Mouse (Mus musculus) natural killer cell, adult 2 months (primary cell): Measurements from ENCODE around the gene Ntn4.

Experiments
- DNase-seq, 2 experiments: peaks; one replicate each; pipeline ENCODE4 v3.0.0; 2022; ENCODE audit warnings: low spot score in 2 of 2

The Ntn4 gene

DNA sequence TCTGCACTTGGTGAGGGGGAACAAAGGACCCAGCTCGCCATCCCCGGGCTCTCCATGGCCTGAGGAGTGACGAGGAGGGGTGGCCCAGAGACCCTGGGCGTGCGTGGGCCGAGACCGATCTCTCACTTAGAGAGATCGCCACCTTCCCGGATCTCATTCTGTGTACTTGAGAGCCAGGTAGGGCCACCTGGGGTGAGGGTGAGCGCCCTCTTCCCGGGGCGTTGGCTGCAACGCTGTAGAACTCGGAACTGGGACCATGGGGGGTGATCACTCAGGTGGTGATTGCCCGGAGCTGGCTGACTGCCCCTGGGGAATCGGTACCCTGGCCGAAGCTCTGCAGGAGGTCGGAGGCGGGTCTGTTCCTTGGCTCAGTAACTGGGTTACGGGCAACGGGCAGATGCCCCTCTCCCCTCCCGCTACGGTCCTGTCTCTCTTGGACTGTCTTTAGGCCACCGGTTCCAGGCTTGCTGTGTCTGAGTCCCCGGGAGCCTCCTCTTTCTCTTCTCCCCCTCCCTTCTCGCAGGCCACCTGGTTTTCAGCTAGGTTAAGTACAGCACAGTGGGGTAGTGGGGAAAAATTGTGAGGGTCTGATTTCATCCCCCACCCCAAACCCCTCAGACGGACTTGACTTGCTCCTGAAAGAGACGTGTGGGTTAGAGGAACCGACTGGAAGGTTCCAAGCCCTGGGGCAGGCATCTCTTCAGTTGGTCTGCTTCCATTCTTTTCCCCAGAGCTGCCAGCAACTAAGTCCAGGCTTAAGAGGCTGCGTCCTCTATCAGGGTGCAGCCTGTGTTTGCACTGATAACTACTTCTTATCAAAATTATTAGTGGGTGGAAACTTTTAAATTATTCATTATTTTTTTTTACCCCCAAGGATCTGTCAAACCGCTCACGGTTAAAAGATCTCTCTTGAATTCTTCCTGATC is 1.6 kb downstream of the Ntn4 start:
- DNase-seq = no peak

DNA sequence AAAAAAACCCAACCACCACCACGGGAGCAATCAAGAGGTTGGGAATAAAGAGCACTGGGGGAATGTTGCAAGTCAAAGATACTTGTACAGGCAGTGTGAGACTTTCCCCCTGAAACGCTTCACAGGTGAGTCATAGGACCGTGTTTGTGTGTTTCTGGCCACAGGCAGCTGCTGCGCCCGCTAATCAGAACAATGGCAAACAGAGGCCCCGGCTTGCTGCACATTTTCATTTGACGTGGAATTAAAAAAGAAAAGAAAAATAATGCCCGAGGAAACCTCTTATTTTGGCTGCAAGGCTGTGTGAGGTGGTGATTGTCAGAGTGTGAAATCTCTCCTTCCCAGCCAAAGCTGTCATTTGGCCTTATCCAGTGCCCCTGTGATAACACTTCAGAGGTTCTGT is 2.4 kb downstream of the Ntn4 start:
- no peak for DNase-seq

DNA sequence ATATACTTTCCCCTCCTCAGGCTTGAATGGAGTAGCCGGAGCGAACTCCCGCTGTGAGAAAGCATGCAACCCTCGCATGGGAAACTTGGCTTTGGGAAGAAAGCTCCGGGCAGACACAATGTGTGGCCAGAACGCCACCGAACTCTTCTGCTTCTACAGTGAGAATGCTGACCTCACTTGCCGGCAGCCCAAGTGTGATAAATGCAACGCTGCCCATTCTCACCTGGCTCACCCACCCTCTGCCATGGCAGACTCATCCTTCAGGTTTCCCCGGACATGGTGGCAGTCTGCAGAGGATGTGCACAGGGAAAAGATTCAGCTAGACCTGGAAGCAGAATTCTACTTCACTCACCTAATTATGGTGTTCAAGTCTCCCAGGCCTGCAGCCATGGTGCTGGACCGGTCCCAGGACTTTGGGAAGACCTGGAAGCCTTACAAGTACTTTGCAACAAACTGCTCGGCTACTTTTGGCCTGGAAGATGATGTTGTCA is 4.0 kb downstream of the Ntn4 start:
- DNase-seq = no peak

DNA sequence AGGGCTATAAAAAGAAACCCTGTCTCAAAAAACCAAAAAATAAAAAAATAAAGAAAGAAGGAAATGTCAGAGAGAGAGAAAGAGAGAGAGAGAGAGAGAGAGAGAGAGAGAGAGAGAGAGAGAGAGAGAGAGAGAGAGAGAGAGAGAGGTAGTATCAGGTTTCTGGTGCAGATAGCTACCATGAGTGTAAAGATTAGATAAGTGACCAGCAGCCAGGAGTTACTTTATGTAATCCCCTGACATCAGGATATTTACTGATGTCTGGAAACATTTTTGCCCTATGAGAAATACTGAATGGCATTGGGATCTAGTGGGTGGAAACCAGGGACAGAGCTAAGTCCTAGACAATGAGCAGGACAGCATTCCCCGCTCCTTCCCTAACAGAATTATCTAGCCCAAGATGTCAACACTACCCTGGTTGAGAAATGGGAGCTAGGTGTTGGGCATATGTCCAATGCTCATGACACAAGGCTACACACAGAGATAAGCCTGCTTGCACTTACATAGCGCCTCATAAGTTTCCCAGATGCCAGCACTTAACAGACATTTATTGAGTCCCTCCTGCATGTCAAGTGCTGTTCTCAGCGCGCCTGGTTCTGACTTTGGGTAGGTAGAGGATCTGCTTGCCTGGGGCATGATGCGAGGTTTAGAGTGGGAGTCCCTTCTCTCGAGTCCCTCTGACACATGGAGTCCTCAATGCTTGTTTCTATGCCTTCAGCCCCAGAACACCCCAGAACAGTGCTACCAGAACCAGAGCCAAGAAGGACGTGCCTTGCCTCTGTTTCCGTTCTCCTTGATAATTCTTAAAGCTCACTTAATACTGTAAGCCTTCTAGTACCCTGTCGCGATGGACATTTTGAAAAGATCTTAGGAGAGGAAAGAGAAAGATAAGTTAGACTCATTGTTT is 7.4 kb downstream of the Ntn4 start:
- DNase-seq = no peak

DNA sequence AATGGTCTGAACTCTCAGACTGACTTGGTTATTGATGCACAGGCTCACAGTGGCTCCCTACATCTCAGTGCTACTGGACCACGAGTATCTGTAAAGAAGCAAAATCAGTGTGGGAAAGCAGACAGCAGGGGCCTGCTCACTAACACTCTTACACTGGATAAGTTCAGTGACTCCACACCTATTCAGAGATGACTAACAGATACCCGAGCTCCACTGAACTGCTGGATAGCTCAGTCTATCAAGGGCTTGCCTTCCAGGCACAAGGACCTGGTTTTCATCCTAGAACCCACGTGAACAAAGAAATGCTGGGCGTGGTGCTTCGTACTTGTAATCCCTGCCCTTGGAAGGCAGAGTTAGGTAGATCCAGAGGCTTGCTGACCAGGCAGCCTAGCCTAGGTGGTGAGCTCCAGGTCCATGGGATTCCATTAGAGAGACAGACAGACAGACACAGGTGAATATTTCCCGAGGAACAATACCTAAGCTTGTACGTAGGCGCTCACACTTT is 8.2 kb downstream of the Ntn4 start:
- DNase-seq = no peak

DNA sequence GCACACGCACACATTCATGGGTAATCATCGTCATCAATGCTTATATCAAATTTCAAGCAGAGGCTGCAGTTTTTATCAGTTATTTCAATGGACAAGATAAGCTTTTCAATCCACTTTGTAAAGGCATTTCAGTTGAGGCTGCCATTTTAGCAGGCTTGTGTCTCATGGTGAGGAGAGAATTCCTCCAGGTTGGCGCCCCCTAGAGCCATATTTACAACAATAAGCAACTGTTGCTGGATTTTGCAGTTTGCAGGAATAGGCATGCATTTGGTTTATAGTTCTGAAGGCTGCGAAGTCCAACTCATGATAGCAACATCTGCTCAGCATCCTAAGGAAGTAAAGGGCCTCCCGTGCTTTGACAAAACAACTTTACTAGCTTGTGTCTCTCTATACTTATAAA is 8.6 kb downstream of the Ntn4 start:
- DNase-seq = no peak

DNA sequence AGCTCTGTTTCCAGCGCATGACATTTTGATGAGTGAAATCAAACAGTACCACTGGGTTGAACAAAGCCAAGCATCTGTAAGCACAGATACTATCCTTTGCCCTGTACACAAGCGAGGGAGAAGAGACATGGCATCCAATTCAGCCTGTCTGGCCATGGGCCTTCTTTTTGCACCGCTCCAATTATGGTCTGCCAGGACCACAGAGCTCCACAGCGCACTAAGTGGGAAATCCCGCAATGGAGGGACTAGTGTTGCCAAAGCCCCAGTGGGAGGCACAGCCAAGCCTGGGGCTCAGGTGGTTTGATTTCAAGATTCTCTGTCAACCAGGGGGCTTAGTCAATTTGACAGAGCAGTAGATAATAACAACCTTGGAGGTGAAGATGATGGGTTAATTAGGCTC is 9.1 kb downstream of the Ntn4 start:
- DNase-seq = no peak

DNA sequence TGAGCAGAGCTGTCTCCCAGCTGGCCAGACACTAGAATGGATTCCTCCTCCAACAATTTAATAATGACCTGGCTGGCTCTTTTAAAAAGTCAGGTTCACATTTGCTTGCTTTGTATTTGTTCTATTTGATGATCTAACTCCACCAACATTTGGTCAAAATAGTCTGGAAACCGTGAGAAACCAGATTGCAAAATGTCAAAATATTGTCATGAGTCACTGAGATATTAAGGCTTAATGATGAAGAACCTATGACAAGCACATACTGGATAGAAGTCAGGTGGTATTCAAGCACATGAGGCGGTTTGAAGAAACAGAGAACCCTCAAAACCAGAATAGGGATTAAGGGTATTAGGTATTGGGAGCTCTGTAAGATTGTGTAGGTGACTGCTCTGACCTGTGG is 12.8 kb downstream of the Ntn4 start:
- no peak for DNase-seq

DNA sequence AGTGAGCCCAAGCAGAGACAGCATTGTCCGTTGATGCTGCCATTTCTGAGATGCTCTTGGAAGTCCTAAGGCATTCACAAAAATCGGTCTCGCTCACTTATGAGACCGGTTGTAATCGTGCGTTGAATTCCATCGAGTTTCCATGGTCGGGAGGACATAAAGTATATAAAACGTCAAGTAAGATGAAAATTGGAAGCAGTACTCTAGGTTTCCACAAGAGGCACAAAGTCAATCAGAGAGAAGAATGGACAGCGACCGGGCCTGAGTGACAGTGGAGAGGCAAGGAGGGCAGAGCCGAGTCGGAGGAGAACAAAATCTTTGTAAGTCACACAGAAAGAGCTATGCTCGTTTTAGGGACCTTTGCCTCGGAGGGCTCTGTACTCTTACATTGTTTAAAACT is 14.9 kb downstream of the Ntn4 start:
- no peak for DNase-seq

DNA sequence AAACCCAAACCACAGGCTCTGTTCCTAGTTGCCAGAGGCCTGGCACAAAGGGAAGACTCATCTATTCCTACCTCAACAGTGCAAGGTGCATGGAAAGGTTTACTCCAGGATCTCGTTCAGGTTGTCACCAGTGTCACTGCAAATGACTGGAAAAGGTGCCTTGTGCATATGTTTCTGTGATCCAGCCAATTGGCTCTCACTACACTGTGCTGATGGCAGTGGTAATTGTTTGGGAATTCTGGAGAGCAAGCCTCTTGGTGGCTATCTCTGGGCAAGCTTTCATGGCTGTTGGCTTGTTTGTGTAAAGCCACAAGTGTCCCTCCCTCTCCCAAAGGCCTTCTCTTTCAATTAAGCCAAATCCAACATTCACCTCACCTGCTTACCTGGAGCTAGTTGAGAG is 19.3 kb downstream of the Ntn4 start:
- DNase-seq = no peak

DNA sequence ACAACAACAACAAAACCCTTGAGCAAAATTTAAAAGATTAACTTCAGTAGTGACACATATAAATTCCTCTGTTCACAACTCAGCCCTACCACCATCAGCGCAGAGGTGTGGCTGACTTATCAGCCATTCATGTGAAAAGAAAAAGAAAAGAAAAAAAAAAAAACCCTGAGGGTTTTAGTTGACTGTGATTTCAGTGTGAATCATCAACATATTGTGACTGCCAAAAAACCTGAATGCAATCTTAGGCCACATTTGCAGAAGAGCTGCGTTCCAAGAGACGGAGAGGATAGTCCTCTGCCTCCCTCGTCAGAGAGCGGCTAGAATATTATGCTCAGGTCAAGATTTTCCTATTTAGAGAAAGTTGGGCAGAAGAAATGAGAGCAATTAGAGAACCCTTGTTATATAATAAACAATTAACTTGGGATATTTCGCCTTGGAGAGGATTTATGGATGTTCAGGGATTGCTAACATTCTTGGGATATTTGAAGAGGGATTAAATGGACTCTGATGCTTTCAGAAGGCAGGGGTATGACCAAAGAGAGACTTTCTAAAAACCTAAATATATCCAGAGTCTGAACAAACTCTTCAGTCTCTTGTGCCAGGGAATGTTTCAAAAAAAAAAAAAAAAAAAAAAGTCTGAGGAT is 21.0 kb downstream of the Ntn4 start:
- no peak for DNase-seq

DNA sequence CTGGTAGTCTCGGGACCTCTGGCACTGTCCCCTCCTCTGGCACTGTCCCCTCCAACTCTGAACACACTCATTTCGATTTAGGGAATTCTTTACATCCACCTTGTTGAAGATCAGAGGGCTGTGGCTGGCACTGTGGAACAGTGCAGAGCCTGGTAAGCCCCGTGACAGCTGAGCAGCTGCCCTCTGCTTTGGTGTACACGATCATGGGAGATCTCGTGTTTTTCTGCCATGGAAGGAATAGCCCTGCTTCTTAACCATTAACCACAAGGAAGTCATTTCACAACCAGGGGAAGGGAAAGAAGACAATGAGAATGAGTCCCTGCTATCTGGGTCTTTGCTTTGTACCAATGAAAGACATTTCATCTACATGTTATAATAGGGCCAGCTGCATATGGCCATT is 21.5 kb downstream of the Ntn4 start:
- DNase-seq = no peak

DNA sequence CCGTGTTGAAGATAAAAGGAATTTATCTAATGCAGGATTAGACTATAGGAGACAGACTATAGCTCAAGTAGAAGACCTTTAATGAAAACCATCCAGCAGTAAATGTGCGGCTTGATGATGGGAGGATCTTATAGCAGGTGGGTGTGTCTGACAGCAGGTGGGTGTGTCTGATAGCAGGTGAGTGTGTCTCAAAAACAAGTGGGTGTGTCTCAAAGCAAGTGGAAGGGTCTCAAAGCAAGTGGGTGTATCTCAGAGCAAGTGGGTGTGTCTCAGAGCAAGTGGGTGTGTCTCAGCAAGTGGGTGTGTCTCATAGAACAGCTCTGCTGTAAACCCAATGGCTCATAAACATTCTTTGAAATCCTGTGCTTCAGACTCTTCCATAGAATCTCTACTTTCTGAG is 25.7 kb downstream of the Ntn4 start:
- no peak for DNase-seq

DNA sequence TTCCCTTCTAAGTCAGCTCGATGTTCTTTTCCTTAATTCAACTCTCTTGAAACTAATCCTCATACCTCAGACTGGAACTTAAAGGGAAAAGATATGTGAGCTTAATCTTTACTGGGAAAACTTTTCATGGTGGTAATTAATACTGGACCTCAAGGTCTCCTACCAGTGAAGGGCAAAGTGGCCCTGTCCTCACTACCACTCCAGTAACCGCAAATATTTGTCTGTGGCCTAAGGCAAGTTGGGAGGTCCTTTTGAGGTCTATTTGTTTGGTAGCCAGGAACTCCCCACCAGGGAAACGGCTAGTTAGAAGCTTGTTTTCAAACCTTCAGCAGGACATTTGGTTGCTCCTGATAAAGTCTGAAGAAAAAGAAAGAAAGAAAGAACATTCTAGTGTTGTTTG is 26.5 kb downstream of the Ntn4 start:
- no peak for DNase-seq

DNA sequence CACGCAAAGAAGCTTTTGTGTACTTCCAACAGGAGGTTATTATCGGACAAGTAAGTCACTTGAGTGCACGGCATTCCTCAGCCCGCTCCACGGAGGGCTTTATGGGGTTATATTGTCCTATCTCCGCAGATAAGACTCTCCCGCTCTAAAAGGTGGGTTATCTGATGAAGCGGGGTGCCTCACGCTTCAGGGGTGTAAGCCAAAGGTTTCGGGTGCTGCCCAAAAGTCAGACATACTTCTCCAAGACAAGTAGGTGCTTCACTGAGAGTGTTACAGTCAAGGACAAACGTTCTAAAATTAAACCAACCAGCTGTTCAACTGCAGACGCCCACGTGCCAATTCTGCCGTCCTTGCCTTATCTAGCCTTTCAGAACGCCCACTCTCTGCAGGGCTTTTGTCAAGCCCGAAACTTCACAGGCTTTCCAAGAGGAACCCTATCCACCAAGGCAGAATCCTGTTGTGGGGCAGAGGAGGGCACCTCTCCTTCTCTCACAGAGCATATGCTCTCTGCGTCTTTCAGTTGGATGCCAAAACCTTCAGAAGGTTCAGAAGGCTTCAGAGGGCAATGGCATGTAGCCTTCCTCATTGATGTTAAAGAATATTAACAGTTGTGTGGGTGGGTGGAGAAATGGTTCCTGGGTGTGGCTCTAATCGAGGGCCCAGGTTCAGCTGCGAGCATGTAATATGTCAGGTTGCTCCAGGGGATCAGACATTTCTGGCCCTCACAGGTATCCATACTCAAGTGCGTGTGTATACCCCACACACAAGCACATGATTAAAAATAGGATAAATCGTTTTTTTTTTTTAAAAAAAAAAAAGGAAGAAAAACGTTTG is 32.4 kb downstream of the Ntn4 start:
- no peak for DNase-seq

DNA sequence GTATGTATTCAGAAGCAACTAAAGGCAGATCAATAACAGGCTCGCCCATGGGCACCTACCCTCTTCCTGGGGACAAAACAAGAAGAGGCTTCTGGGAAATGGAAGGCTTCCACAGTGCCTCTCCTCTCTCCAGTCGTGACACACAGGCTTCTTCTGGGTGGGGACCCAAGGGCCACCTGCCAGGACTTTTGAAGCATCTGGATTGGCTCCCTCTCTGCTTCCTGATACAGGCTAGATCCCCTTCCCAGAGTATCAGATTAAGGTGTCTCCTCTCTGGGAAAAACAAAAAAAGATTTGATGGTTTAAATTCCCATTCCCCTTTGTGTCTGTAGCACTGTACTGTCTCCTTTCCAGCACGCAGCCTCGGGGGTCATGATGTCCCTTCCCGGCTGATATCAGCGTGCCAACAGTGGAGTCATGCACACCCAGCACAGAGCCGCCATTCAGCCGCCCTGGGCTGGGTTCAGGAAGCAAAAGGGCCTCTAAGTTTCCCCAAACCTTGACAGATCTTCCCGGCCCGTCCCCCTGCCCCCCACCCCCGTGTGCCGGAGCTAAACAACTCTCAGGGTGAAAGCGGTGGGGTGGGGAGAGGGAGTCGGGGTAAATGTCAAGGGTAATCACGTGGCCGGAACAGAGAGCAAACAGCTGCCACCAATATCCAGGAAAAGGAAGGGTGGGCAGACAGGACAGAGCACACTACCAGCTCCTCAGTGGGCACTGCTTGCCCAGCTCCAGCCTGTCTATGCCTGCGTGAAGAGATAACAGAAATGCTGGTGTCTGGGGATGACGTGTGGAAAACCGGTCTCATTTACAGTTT is 38.9 kb downstream of the Ntn4 start:
- DNase-seq = no peak

DNA sequence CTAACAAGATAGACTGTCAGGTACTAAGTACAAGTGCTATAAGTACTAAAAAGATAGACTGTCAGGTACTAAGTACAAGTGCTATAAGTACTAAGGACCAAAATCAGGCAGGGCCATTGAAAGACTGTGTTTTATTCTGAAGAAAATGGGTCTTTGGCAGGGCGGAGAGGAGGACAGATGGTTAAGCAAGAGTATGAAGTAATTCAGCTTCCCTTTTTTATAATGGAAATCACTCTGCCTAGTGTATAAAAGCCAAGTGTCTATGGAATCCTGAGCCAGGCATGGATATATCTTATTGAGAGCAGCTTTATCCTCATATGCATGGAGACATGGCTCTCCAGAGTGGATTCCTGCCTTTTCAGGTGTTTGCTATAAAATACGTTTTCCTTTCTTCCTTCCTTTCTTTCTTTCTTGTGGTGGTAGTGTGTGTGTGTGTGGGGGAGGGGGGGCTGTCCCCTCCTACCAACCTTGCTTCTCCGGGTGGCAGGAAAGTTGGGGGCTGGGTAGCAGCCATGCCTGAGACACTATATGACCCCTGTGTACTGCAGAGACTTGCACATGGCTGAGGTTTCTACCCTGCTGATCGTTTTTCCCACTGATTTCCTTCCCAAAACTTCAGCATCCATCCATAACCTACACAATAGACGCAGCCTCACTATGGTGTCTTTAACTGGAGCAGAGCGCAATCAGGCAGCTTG is 40.3 kb downstream of the Ntn4 start:
- no peak for DNase-seq

DNA sequence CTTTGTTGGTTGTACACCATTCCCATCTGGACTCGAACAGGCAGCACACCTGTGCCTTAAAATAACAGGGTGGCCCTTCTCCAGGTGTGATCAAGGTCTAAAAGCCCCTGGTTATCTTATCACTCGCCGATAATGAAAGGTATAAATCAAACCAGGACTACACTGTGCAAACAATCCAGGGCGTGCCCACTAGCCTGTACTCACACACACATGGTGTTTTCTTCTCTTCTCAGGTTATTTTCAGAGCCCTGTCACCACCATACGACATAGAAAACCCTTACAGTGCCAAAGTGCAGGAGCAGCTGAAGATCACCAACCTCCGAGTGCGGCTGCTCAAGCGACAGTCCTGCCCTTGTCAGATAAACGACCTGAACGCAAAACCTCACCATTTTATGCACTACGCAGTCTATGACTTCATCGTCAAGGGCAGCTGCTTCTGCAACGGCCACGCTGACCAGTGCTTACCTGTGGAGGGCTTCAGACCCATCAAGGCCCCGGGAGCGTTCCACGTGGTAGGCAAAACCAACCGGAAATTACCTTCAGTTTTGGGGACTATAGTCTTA is 41.8 kb downstream of the Ntn4 start:
- DNase-seq = no peak

DNA sequence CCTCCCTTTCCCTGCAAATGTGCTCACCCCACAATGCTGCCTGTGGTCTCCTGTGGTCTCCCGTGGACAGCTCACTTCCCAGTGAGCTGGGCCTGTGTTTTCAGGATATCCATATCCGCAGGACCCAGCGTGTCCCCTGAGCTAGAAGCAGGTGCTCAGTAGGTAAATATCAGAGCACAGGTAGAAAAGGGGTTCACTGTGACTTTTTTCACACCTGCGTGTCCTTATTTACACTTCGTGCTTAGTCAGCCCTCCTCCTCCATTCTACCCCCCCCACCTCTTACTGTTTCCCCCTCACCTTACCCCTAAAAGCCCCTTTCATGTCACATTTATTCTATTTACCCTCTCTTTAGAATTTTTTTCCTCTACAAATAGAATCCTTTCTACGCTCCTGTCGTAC is 42.7 kb downstream of the Ntn4 start:
- DNase-seq = no peak
